Mouse (Mus musculus) G1E (cell line): Measurements from ENCODE around the gene H2-M2. TPM values are rescaled to one million over a fixed set of nuclear protein-coding genes. Genes with fewer than 3 reads are reported as not detected.
"Not testable (repeated sequence)": the region's sequence is repeated elsewhere in the genome, so short reads cannot be mapped to it uniquely, and the experiment has no call there.

Experiments used
- ATAC-seq: 2 replicates; pipeline ENCODE4 v1.8.0; 2016; ENCODE audit warnings: mild to moderate bottlenecking; ENCODE audit not compliant: insufficient number of reproducible peaks, poor library complexity, low FRiP score, severe bottlenecking; ENCODE audit errors: extremely low read depth
- DNase-seq: peaks from one replicate; pipeline ENCODE4 v3.0.0; 2012; ENCODE audit warnings: low spot score
- H3K27me3 ChIP-seq: 2 replicates; pipeline ENCODE4 v1.6.1; 2012; ENCODE audit warnings: mild to moderate bottlenecking, low read length, inconsistent platforms; ENCODE audit not compliant: insufficient read depth
- H3K36me3 ChIP-seq: replicated peaks from 2 replicates; pipeline ENCODE3; 2012; ENCODE audit warnings: mild to moderate bottlenecking, inconsistent platforms
- H3K4me1 ChIP-seq: 2 replicates; pipeline ENCODE4 v1.6.1; 2012; ENCODE audit warnings: low read depth, low read length, inconsistent platforms, mixed read lengths; ENCODE audit not compliant: insufficient read depth
- H3K4me3 ChIP-seq: 2 replicates; pipeline ENCODE4 v1.5.1; 2012; ENCODE audit warnings: low read depth, mild to moderate bottlenecking, inconsistent platforms, low read length, moderate library complexity, mixed read lengths
- H3K9me3 ChIP-seq: replicated peaks from 2 replicates; pipeline ENCODE4 v1.6.1; 2012; ENCODE audit warnings: inconsistent platforms
- CTCF ChIP-seq: IDR thresholded peaks from 2 replicates; pipeline ENCODE4 v1.5.1; 2012; ENCODE audit warnings: low read depth, low read length, inconsistent platforms, mixed read lengths
- GATA1 ChIP-seq: IDR thresholded peaks from 2 replicates; pipeline ENCODE4 v1.6.1; 2012; ENCODE audit warnings: borderline replicate concordance, low read length, inconsistent platforms, mixed read lengths
- GATA2 ChIP-seq: IDR thresholded peaks from 2 replicates; pipeline ENCODE4 v1.6.1; 2012; ENCODE audit warnings: low read depth, low read length, inconsistent platforms, borderline replicate concordance
- POLR2AphosphoS5 ChIP-seq: IDR thresholded peaks from 2 replicates; pipeline ENCODE4 v1.6.1; 2012; ENCODE audit warnings: low read depth, low read length, inconsistent platforms; ENCODE audit not compliant: insufficient replicate concordance
- TAL1 ChIP-seq: conservative IDR thresholded peaks from 2 replicates; pipeline ENCODE4 v1.6.1; 2012; ENCODE audit warnings: low read depth, low read length, inconsistent platforms, mixed read lengths
- polyA plus RNA-seq: library from polyadenylated mRNA; stranded (reverse); fragments of >175 nt; gene quantifications from 2 replicates; pipeline ENCODE4 v1.2.3, GENCODE M21; 2012
- total RNA-seq, 2 experiments: library from RNA; stranded (forward) in 1 of 2; stranded (reverse) in 1 of 2; fragments of 200-1000 nt in 1 of 2; fragments of >200 nt in 1 of 2; fragmentation: Nextera tagmentation in 1 of 2; gene quantifications; 2 replicates each; pipeline ENCODE4 v1.2.3; 2014 to 2017

Gene H2-M2
- total RNA-seq (2014; fragmentation: Nextera tagmentation), result not detected in 2 replicates
- total RNA-seq (2017), result not detected in 2 replicates
- polyA plus RNA-seq, result not detected in 2 replicates

DNA sequence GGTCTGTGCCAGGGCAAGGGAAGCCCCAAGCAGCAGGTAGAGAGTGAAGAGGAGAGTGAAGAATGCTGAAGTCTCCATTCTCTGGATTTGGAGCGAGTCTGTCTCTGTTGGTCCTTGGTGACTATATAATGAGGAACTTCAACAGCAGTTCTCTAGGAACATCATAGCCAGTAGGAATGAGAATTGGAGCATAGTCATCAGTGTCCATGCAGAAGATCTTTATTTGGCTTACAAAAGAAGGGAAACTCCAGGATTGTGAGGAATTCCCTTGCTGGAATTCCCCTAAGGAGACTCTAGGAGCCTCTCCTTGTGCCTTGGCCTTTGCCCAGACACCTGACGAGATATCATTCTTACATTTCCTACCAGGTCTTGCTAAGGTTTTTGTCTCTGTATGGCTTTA, at the start of gene H2-M2:
Gene H2-M2, minus strand, starts transcription at position 101 of the 400 bp plus-strand sequence.
- TF ChIP-seq TAL1 (no peak), GATA2 (no peak), CTCF (no peak)
- DNase-seq (no peak), ATAC-seq (no peak)
- H3K27me3 ChIP-seq, result no peaks in the 10 kb centered on the region
- H3K36me3 ChIP-seq, result no peaks in the 10 kb centered on the region
- peaks cover 18% of the 10 kb centered on the region for H3K9me3 ChIP-seq
- H3K4me3 ChIP-seq, result no peak within 1 kb of the TSS
- no peaks in the 10 kb centered on the region for H3K4me1 ChIP-seq

- DNase-seq, H3K4me3 ChIP-seq, ATAC-seq: not testable (repeated sequence)
These were observed 42.1 kb upstream of the H2-M2 start for GRCm38 (mm10) chr17:37525427-37525826.

GRCm38 (mm10) chr17:37524612-37525011, 41.3 kb upstream of the H2-M2 start:
- DNase-seq, ATAC-seq, H3K4me1 ChIP-seq, H3K36me3 ChIP-seq, H3K4me3 ChIP-seq, H3K27me3 ChIP-seq, H3K9me3 ChIP-seq: not testable (repeated sequence)

More at GRCm38 (mm10) chr17:37525427-37525826, 42.1 kb upstream of the H2-M2 start:
- H3K27me3 ChIP-seq, H3K9me3 ChIP-seq, H3K36me3 ChIP-seq, H3K4me1 ChIP-seq: not testable (repeated sequence)

DNA sequence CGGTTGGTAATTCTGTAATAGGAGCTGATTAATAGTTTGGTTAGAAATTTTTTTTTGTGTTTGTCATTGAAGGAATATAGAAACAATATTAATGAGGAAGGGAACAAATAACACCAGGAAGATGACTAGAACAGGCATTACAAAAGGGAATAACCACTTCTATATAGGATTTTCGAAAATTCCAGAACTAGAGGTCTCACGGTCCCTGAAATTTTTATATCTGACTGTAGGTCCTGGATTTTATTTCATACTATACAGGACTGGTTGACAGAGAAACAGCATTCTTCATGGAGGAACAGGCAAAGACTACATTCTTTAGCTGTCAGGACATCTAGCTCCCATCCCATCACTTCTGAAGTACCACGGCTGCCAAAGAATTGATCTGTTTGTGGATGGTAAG, 24.4 kb upstream of the H2-M2 start, which contains the start of gene Olfr111:
Gene Olfr111, plus strand, starts transcription at position 301 of the 400 bp plus-strand sequence.
- TF ChIP-seq GATA2, result no peak
- TF ChIP-seq TAL1, result no peak
- no peak for TF ChIP-seq POLR2AphosphoS5
- no peak for TF ChIP-seq CTCF
- TF ChIP-seq GATA1, result no peak
- no peak within 1 kb of the TSS for H3K4me3 ChIP-seq
- H3K36me3 ChIP-seq, result no peaks in the 10 kb centered on the region
- no peaks in the 10 kb centered on the region for H3K4me1 ChIP-seq
- DNase-seq (no peak), ATAC-seq (no peak)
- H3K9me3 ChIP-seq, result no peaks in the 10 kb centered on the region
- H3K27me3 ChIP-seq, result no peaks in the 10 kb centered on the region

- ATAC-seq, result no peak
- no peaks in the 10 kb centered on the region for H3K27me3 ChIP-seq
- no peak for DNase-seq
- H3K4me1 ChIP-seq, result no peaks in the 10 kb centered on the region
- TF ChIP-seq POLR2AphosphoS5, result no peak
- no peak for TF ChIP-seq GATA2
- TF ChIP-seq GATA1, result no peak
- no peak for TF ChIP-seq CTCF
- TF ChIP-seq TAL1, result no peak
- H3K36me3 ChIP-seq, result no peaks in the 10 kb centered on the region
- H3K4me3 ChIP-seq, result no peak within 1 kb of the TSS
- no peaks in the 10 kb centered on the region; the same call in 1 of the 2 replicates for H3K9me3 ChIP-seq
These were observed 8.7 kb upstream of the H2-M2 start, which contains the start of gene Olfr110 for GRCm38 (mm10) chr17:37491930-37492518. Gene Olfr110, plus strand, starts transcription at chr17:37492468.

GRCm38 (mm10) chr17:37458616-37459015, 24.7 kb downstream of the H2-M2 start, which contains the start of gene Olfr109:
Gene Olfr109, plus strand, starts transcription at chr17:37458916.
- no peaks in the 10 kb centered on the region for H3K27me3 ChIP-seq

DNA sequence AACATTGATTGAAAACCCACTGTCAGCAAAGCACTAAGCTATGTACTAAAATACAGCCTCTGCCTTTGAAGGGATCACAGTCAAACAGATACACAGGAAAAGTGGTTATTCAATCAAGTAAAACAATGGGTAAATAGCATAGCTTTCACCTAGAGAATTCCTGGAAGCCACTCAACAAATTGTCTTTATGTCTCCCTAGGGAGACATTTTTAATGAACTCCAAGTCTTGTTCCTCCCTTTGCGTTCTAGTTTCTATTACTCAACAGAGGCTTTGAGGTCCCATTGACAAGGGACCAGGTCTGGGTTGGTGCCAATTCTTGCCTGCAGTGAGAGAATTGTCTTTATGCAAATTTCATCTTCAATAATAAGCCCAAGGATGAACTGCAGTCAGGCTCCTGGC, 38.2 kb downstream of the H2-M2 start, which contains the start of gene Olfr108:
Gene Olfr108, plus strand, starts transcription at position 301 of the 400 bp plus-strand sequence.
- H3K4me1 ChIP-seq, result no peaks in the 10 kb centered on the region
- no peak within 1 kb of the TSS for H3K4me3 ChIP-seq
- no peaks in the 10 kb centered on the region for H3K36me3 ChIP-seq
- ATAC-seq (no peak), DNase-seq (no peak)
- TF ChIP-seq TAL1 (no peak), CTCF (no peak), GATA2 (no peak), POLR2AphosphoS5 (no peak), GATA1 (no peak)
- H3K27me3 ChIP-seq, result no peaks in the 10 kb centered on the region
- no peaks in the 10 kb centered on the region for H3K9me3 ChIP-seq

More at GRCm38 (mm10) chr17:37458616-37459015, 24.7 kb downstream of the H2-M2 start, which contains the start of gene Olfr109:
- TF ChIP-seq GATA2, result no peak
- no peak for TF ChIP-seq CTCF
- no peak for TF ChIP-seq GATA1
- ATAC-seq, result no peak
- no peaks in the 10 kb centered on the region for H3K4me1 ChIP-seq
- no peak within 1 kb of the TSS for H3K4me3 ChIP-seq
- DNase-seq, result no peak
- no peaks in the 10 kb centered on the region for H3K9me3 ChIP-seq
- no peaks in the 10 kb centered on the region for H3K36me3 ChIP-seq

Other genes with a start within 250 kb of the H2-M2 start
Only the 20 nearest of the 24 such genes appear.
- not detected in 2 replicates for gene Olfr99, start 200.1 kb downstream of the H2-M2 start, total RNA-seq (2014; fragmentation: Nextera tagmentation)
- not detected in 2 replicates for gene Olfr99, start 200.1 kb downstream of the H2-M2 start, total RNA-seq (2017)
- gene Olfr99, start 200.1 kb downstream of the H2-M2 start, polyA plus RNA-seq, result not detected in 2 replicates
- gene Olfr101, start 179.2 kb downstream of the H2-M2 start, total RNA-seq (2014; fragmentation: Nextera tagmentation), result not detected in 2 replicates
- 0.05 and 0.12 TPM in 2 replicates for gene Olfr101, start 179.2 kb downstream of the H2-M2 start, total RNA-seq (2017)
- gene Olfr101, start 179.2 kb downstream of the H2-M2 start, polyA plus RNA-seq, result not detected in 2 replicates
- not detected in 2 replicates for gene Olfr102, start 166.5 kb downstream of the H2-M2 start, total RNA-seq (2014; fragmentation: Nextera tagmentation)
- 0.12 TPM in 1 of 2 replicates, not detected in the other for gene Olfr102, start 166.5 kb downstream of the H2-M2 start, total RNA-seq (2017)
- not detected in 2 replicates for gene Olfr102, start 166.5 kb downstream of the H2-M2 start, polyA plus RNA-seq
- not detected in 2 replicates for gene Olfr103, start 143.9 kb downstream of the H2-M2 start, total RNA-seq (2014; fragmentation: Nextera tagmentation)
- 0.05 TPM in 1 of 2 replicates, not detected in the other for gene Olfr103, start 143.9 kb downstream of the H2-M2 start, total RNA-seq (2017)
- not detected in 2 replicates for gene Olfr103, start 143.9 kb downstream of the H2-M2 start, polyA plus RNA-seq
- gene Olfr104-ps, start 124.0 kb downstream of the H2-M2 start, total RNA-seq (2014; fragmentation: Nextera tagmentation), result not detected in 2 replicates
- gene Olfr104-ps, start 124.0 kb downstream of the H2-M2 start, total RNA-seq (2017), result 0.06 and 0.16 TPM in 2 replicates
- gene Olfr104-ps, start 124.0 kb downstream of the H2-M2 start, polyA plus RNA-seq, result not detected in 2 replicates
- gene Olfr105-ps, start 104.5 kb downstream of the H2-M2 start, total RNA-seq (2014; fragmentation: Nextera tagmentation), result not detected in 2 replicates
- 0.06 and 0.11 TPM in 2 replicates for gene Olfr105-ps, start 104.5 kb downstream of the H2-M2 start, total RNA-seq (2017)
- not detected in 2 replicates for gene Olfr105-ps, start 104.5 kb downstream of the H2-M2 start, polyA plus RNA-seq
- not detected in 2 replicates for gene Olfr106-ps, start 93.2 kb downstream of the H2-M2 start, total RNA-seq (2014; fragmentation: Nextera tagmentation)
- not detected in 2 replicates for gene Olfr106-ps, start 93.2 kb downstream of the H2-M2 start, total RNA-seq (2017)
- gene Olfr106-ps, start 93.2 kb downstream of the H2-M2 start, polyA plus RNA-seq, result not detected in 2 replicates
- not detected in 2 replicates for gene Olfr107, start 84.3 kb downstream of the H2-M2 start, total RNA-seq (2014; fragmentation: Nextera tagmentation)
- gene Olfr107, start 84.3 kb downstream of the H2-M2 start, total RNA-seq (2017), result 0.06 and 0.16 TPM in 2 replicates
- not detected in 2 replicates for gene Olfr107, start 84.3 kb downstream of the H2-M2 start, polyA plus RNA-seq
- gene Olfr108, start 38.1 kb downstream of the H2-M2 start, total RNA-seq (2014; fragmentation: Nextera tagmentation), result not detected in 2 replicates
- 0.11 TPM in 1 of 2 replicates, not detected in the other for gene Olfr108, start 38.1 kb downstream of the H2-M2 start, total RNA-seq (2017)
- not detected in 2 replicates for gene Olfr108, start 38.1 kb downstream of the H2-M2 start, polyA plus RNA-seq
- not detected in 2 replicates for gene Olfr109, start 24.6 kb downstream of the H2-M2 start, total RNA-seq (2014; fragmentation: Nextera tagmentation)
- 0.05 and 0.06 TPM in 2 replicates for gene Olfr109, start 24.6 kb downstream of the H2-M2 start, total RNA-seq (2017)
- not detected in 2 replicates for gene Olfr109, start 24.6 kb downstream of the H2-M2 start, polyA plus RNA-seq
- gene Olfr110, start 8.9 kb upstream of the H2-M2 start, total RNA-seq (2014; fragmentation: Nextera tagmentation), result not detected in 2 replicates
- gene Olfr110, start 8.9 kb upstream of the H2-M2 start, total RNA-seq (2017), result not detected in 2 replicates
- not detected in 2 replicates for gene Olfr110, start 8.9 kb upstream of the H2-M2 start, polyA plus RNA-seq
- not detected in 2 replicates for gene Olfr111, start 24.5 kb upstream of the H2-M2 start, total RNA-seq (2014; fragmentation: Nextera tagmentation)
- 0.12 TPM in 1 of 2 replicates, not detected in the other for gene Olfr111, start 24.5 kb upstream of the H2-M2 start, total RNA-seq (2017)
- not detected in 2 replicates for gene Olfr111, start 24.5 kb upstream of the H2-M2 start, polyA plus RNA-seq
- gene Olfr112, start 85.9 kb upstream of the H2-M2 start, total RNA-seq (2014; fragmentation: Nextera tagmentation), result not detected in 2 replicates
- gene Olfr112, start 85.9 kb upstream of the H2-M2 start, total RNA-seq (2017), result 0.05 and 0.12 TPM in 2 replicates
- gene Olfr112, start 85.9 kb upstream of the H2-M2 start, polyA plus RNA-seq, result not detected in 2 replicates
- not detected in 2 replicates for gene Olfr113, start 94.1 kb upstream of the H2-M2 start, total RNA-seq (2014; fragmentation: Nextera tagmentation)
- 0.22 TPM in 1 of 2 replicates, not detected in the other for gene Olfr113, start 94.1 kb upstream of the H2-M2 start, total RNA-seq (2017)
- gene Olfr113, start 94.1 kb upstream of the H2-M2 start, polyA plus RNA-seq, result not detected in 2 replicates
- gene Olfr114, start 109.2 kb upstream of the H2-M2 start, total RNA-seq (2014; fragmentation: Nextera tagmentation), result not detected in 2 replicates
- not detected in 2 replicates for gene Olfr114, start 109.2 kb upstream of the H2-M2 start, total RNA-seq (2017)
- gene Olfr114, start 109.2 kb upstream of the H2-M2 start, polyA plus RNA-seq, result not detected in 2 replicates
- not detected in 2 replicates for gene Olfr115, start 143.6 kb upstream of the H2-M2 start, total RNA-seq (2014; fragmentation: Nextera tagmentation)
- gene Olfr115, start 143.6 kb upstream of the H2-M2 start, total RNA-seq (2017), result 0.44 TPM in 1 of 2 replicates, not detected in the other
- gene Olfr115, start 143.6 kb upstream of the H2-M2 start, polyA plus RNA-seq, result not detected in 2 replicates
- not detected in 2 replicates for gene Olfr116, start 143.6 kb upstream of the H2-M2 start, total RNA-seq (2014; fragmentation: Nextera tagmentation)
- gene Olfr116, start 143.6 kb upstream of the H2-M2 start, total RNA-seq (2017), result 0.05 TPM in 1 of 2 replicates, not detected in the other
- gene Olfr116, start 143.6 kb upstream of the H2-M2 start, polyA plus RNA-seq, result not detected in 2 replicates
- gene Olfr117, start 180.2 kb upstream of the H2-M2 start, total RNA-seq (2014; fragmentation: Nextera tagmentation), result not detected in 2 replicates
- gene Olfr117, start 180.2 kb upstream of the H2-M2 start, total RNA-seq (2017), result 0.05 TPM in 1 of 2 replicates, not detected in the other
- gene Olfr117, start 180.2 kb upstream of the H2-M2 start, polyA plus RNA-seq, result not detected in 2 replicates
- not detected in 2 replicates for gene Olfr118, start 183.4 kb upstream of the H2-M2 start, total RNA-seq (2014; fragmentation: Nextera tagmentation)
- gene Olfr118, start 183.4 kb upstream of the H2-M2 start, total RNA-seq (2017), result 0.05 TPM in 1 of 2 replicates, not detected in the other
- not detected in 2 replicates for gene Olfr118, start 183.4 kb upstream of the H2-M2 start, polyA plus RNA-seq
- not detected in 2 replicates for gene Olfr119, start 213.0 kb upstream of the H2-M2 start, total RNA-seq (2014; fragmentation: Nextera tagmentation)
- gene Olfr119, start 213.0 kb upstream of the H2-M2 start, total RNA-seq (2017), result 0.17 TPM in 1 of 2 replicates, not detected in the other
- gene Olfr119, start 213.0 kb upstream of the H2-M2 start, polyA plus RNA-seq, result not detected in 2 replicates